Mouse (Mus musculus) heart, adult 2 months (tissue): ENCODE measurements around the gene Cdh10.

Experiments used
- CTCF ChIP-seq: fragments of 200-600 bp; IDR thresholded peaks from 2 replicates; pipeline ENCODE4 v1.8.1; 2022; ENCODE audit warnings: antibody characterized with exemption, mild to moderate bottlenecking, moderate library complexity
- EP300 ChIP-seq: fragments of 200-500 bp; IDR thresholded peaks from 2 replicates; pipeline ENCODE4 v1.6.1; 2011; ENCODE audit warnings: low read depth, low read length, control low read depth; ENCODE audit not compliant: insufficient read depth
- POLR2A ChIP-seq: fragments of 200-500 bp; IDR thresholded peaks from 2 replicates; pipeline ENCODE4 v1.6.1; 2011; ENCODE audit warnings: mild to moderate bottlenecking, low read depth, low read length, control low read depth; ENCODE audit not compliant: insufficient read depth

DNA sequence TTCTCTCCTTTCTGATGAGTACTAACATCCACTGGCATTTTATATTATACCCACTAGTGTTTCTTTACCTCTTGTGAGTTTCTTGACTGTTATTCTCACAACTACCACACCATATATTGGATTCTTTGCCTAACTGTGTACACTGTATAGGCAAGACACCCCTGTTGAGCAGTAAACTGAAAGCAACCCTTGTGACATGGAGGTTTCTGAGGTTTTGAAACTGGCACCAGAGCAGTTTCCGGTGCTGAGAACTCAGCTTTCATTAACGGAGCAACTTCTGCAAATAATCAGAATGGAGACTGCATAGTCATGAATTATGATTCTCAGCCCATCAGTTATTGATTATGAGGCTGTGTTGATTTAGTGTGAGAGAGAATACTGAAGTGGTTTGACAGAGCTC is 4.7 kb downstream of the Cdh10 start:
- no peak for TF ChIP-seq CTCF
- no peak for TF ChIP-seq POLR2A
- TF ChIP-seq EP300 = no peak
